Mouse (Mus musculus): ENCODE results near the gene Ctcf.

The Ctcf gene

DNA sequence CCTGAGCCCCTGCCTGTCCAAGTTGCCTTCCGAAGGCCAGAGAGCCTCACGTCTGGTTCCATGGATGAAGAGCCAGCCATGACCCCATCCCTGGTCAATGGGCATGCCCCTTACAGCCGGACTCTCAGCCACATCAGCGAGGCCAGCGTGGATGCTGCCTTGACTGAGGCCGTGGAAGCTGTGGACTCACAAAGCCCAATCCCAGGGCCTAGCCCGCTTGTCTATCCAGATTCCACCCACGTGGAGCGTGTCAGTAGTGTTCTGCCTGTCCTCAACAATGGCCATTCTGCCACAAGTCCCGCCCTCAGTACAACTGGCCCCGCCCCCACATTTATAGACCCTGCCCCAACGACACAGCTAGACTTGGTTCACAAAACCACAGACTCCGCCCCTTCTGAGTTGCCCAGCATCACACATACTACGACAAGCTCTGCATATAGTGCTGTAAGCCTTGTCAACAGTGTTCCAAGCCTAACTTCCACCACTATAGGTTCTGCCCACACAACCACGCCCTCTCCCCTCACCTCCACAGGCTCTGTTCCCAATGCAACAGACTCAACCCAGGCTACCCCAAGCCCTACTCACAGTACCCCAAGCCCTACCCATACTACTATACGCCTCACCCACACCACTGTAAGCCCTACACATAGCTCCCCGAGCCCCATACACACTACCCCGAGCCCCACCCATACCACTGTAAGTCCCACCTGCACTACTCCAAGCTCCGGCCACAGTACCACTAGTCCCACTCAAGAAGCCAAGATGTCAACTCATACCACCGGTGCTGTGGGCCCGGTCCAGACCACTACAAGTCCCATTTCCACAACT is 18.7 kb upstream of the Ctcf start:
- no peak for DNase-seq

DNA sequence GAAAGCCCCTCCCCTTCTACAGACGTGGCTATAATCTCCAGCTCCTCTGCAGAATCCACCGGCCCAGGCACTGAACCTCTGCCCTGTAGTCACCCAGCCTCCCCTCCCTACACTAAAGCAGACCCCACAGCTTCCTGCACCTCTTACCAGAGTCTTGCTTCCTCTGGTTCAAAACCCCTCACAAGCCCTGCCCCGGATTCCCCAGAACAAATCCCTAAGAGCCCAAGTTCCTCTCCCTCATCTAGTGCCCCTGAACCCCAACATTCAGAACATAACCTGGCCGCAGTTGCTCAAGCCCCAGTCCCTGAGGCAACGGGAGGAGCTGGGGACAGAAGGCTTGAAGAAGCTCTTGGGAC is 18.1 kb upstream of the Ctcf start:
- no peak for DNase-seq

DNA sequence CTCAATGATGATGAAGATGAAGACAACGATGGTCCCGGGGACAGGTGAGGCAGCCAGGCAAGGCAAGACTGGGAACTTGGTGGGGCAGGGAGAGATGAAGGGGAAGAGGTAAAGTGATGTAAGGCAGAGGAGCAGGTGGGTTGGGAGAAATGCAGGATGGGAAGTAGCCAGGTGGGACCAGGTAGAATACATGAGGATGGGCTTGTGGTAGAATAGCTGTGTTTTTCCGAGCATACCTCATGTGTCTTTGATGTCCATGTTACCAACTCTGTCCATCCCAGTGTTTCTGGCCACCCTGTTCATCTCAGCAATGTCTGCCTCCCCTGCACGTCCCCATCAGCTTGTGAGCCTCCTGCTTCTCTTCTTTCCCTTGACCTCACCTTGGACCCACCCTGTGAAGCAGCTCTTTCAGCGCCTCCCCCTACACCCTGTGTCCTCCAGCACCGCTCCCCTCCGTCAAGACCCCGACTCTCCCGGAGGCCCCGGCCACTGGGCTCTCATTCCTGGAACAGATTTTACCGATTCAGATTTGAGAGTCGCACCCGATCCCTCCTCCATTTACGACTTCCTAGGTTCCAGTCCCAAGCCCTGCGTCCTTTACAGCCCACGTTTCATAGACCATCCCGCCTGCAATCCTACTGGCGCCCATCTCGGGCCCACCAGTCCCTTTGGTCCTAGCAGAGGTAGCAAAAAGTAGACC is 17.3 kb upstream of the Ctcf start:
- no peak for DNase-seq

DNA sequence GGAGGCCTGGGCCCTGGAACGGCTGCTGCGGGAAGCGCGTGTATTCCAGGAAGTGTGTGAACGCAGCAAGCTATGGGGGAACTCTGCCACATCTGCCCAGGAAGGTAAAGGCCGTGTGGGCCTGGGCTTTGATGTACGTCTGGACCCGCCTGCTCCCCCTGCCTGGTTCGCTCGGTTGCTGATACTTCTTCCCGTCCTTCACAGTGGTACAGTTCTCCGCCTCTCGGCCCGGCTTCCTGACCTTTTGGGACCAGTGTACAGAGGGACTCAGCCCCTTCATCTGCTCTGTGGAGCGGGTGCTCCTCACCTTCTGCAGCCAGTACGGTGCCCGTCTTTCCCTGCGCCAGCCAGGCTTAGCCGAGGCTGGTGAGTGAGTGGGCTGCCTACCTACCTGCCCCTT is 16.2 kb upstream of the Ctcf start:
- DNase-seq = no peak

DNA sequence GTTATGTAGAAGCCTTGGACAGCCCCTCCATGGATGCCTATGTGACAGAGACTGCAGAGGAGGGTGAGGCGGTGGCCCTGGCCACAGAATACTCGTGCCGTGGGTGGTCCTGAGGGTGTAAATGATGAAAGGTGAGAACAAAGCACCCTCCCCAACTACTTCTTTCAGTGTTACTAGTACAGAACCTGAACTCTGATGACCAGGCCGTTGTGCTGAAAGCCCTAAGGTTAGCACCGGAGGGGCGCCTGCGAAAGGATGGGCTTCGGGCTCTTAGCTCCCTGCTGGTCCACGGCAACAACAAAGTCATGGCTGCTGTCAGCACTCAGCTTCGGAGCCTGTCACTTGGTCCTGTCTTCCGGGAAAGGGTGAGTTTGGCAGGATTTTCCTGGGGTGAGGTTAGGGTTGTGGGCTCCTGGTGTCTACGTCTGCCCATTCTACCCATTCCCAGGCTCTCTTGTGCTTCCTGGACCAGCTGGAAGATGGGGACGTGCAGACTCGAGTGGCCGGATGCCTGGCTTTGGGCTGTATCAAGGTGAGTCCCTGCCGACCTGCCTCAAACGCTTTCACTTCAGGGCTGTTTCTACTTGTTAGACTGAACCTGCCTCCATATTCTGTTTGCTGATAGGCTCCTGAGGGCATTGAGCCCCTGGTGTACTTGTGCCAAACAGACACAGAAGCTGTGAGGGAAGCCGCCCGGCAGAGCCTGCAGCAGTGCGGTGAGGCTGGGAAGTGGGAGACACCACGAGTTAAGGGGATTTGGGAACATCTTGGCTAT is 15.2 kb upstream of the Ctcf start:
- DNase-seq = no peak

DNA sequence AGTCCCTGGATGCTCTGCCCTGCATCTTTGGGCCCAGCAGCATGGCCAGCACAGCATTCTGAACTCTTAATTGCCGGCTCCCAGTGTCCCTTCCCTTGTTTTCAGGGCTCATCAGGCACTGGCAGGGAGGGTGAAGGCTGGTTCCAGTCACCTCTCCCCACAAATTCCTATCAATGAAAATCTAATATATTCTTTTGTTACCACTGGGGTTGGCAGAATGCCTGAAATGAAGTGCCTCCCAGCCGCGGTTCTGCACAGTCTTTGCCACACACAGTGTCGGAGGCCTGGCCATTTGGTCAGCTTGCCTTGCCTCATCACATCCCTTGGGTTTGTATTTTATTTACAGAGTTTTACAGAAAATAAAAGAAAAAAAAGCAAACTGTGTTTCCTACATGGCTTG is 14.5 kb upstream of the Ctcf start:
- no peak for DNase-seq

DNA sequence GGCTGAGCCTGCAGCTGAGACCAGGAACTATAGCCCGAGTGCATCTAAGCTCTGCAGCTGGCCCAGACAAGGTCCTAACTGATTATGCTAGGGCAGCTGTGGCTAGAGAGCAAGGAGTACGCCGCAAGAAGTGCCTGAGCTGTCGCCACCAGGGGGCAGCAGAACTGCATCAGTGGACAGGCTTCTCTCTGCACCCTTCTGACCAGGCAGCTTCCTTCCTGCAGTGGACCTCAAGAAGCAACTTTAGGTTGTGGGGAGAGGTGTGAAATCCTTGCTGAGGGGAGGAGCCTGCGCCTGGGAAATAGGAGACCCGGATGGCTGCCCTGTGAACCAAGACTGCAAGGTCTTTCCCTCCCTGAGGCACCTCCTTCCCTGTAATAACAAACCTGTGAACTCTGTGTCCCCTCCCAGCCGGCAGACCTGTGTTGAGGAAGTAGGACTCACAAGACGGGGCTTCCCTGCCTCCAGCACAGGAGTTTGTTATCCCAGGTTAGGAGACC is 13.9 kb upstream of the Ctcf start:
- peak; percentile 97 for DNase-seq

DNA sequence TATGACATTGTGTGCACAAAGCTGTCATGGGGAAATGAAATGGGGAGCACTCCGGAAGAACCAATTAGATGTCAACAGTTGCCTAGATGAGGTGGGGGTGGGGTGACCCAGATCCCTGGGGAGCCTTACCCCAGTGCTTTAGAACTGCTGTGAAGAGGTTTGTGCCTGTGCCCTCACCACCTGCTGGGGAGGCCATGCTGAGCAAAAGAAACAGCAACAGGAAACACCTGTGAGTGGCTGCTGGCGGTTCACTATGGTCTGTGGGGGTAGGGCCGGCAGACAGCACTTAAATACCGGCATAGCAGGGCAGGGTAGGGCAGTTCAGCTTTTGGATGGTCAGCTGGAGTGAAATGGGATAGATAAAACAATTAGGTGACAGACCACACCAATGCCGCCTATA is 13.2 kb upstream of the Ctcf start:
- DNase-seq = peak; percentile 85 to 90

DNA sequence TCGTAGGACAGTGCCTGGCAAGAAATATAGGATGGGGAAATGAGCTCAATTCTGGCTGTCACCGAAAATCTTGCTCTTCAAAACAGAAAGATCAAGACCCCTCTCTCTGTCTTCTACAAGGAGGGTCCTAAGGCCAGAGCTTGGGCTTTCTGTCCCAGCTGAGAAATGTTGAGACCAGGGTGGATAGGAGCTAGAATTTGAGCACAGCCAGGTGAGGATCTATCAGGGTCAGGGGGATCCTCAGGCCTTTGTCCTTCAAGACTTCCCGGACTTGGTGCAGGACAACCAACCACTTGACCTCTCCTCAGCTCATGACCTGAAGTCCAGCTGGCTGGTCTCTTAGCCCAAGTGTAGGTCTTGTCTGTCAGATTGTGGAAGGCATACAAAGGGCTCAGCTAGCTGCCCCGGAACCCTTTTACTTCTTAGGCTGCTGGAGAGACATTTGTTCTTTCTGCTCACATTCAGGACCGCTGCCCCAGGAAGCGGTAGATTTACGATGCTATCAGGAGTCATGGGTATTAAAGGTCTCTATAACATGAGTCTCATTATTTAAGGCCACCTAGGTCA is 12.6 kb upstream of the Ctcf start:
- DNase-seq = peak; percentile 36 to 49

DNA sequence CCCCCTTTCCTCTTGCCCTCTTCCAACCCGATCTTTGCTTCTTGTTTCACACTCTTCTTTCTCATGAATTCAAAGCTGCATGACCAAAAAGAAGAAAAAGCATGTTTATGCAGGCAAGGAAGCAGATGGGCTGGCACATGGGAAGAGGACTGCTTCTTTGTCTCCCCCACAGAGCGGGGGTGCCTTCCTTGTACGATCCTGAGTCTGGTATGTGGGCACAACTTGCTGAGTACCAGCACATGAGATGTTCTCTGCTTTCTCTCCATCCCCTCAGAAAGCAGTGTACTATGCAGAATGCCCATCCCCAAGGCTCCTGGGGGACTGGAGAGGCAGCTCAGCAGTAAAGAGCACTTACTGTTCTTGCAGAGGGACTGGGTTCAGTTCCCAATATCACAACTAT is 12.0 kb upstream of the Ctcf start:
- DNase-seq = peak in 1 of 2 experiments; percentile 36

DNA sequence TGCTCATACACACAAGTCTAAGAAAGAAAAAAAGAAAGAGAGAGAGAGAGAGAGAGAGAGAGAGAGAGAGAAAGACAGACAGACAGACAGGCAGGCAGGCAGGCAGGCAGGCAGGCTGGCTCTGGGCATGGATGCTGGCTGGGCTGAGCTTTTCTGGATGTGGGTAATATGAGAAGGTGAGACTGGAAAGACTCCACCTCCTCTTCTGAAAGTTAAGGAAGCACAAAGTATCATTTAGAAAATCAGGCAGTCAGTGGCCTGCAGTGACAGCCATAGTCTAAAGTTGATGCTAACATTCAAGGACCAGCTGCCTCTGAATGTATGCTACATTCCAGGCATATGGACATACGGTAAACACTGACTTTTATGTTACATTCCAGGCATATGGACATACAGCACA is 11.5 kb upstream of the Ctcf start:
- DNase-seq = no peak

DNA sequence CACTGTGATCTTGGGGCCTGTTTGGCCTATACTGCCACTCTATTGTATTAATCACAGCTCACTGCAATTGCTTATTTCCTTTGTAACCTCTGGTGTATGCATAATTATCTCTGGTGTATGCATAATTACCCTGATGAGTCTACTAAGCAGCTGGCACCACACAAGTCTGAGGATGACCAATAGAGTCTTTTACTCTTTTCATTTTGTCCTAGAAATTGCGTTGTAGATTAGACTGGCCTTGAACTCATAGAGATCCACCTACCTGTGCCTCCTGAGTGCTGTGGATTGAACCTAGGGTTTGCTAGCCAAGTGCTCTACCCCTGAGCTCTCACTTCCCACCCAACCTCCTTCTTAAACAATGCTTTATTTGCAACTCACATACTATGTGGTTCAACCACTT is 10.3 kb upstream of the Ctcf start:
- no peak for DNase-seq

DNA sequence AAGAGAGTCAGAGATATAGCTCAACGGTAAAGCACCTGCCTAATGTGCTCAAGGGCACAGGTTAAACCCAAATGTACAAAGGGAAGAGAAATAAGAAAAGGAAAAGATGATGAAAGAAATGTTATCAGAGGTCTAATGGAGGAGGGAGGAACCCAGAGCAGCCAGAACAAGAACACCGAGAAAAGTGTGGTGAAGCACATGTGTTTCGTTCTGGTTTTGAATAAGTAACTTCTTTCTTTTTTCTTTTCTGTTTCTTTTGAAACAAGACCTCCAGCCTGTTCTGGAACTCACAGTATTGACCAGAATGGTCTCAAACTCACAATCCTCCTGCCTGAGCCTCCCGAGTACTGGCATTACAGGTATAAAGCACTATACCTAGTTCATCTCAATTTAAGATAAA is 7.0 kb upstream of the Ctcf start:
- no peak for DNase-seq

DNA sequence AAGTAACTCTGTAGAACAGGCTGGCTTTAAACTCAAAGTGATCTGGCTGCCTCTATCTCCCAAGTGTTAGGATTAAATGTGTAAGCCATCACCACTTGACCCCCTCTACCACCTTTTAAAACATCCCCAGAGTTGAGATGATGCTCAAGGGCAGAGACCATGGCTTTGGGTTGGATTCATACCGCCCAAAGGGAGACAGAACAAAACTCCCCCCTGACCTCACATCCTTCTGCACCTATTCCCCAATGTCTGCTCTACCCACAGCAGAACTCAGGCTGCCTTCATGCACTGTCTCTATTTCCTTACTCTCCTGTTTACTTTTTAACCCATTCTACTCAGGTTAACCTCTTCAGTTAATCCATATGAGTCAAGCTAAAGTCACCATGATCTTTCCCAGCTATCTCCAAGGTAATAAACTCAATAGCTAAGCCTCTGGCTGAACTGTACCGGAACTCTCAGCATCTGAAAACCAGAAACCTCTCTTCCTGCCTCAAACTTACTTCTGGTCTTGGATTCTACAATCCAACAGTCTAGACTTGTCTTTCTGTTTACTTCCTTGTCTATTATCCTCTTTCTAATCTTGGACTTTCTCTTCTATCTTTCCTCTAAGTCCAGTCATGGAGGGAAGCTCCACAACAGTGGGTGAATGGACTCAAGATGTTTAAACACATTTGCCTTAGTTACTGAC is 1.5 kb upstream of the Ctcf start:
- DNase-seq = peak in 1 of 2 experiments; percentile 29

DNA sequence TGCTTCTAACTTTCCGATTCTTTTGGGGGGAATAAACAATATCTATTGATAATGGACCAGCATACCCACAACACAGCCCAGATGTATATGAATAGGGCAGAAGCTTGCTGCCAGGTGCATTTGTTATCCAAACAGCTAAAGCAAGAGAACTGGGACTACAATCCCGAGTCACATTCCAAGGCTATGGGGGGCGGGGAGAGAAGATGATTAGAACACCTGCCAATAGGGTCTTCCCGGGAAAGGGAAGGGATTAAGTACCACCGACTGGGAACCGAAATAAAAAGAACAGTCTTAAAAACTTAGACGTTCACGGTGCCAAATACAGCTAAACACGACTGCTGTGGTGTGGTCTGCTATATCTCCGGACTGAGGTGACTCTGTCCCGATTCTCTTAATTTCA is 887 bp upstream of the Ctcf start:
- no peak for DNase-seq

DNA sequence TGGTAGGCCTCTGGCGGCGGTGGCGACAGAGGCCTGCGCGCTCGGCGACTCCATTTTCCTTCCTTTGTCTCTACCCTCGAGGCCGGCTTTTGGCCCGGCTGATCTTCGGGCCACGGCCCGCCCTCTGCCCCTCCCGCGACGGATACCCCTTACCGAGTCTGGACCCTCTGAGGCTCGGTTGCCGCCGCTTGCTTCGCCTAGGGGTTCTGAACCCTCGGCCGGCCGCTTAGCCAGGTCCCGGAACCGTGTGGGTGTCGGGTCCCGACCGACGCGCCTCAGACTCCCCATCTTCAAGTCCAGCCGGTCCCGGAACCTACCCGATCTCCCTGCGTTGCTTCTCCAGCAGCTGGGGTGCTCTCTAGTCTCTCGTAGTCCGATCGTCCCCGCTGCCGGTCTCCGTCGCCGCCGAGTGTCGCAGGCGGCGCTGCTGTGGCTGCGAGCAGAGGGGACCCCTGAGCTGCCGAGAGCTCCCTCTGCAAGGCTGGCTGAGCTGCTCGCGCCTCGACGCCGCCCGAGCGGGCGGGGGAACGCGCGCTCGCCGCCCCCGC is 669 bp downstream of the Ctcf start, which contains the start of gene Agrp:
Agrp (minus strand) TSS at position 431 of the 548 bp plus-strand sequence.
- no peak for DNase-seq

DNA sequence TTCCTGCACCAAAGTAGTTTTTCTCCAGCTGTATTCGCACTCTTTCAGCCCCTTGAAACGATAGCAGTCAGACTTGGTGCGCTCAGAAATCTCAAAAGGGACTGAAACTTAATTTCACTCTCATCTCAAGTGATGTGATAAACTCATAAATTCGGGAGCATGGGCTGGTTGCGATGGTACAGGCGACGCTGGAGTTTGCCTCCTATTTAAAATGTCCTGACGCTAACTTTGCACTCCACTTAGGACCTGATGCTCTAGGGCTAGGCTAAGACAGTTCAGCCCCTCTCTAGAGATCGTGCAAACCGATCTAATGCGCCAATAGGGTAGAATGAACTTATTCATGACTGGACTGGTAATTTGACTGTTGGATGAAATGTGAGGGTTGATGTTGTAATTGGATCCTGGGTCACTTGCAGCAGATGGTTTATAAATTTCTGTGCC is 1.3 kb downstream of the Ctcf start:
- peak; percentile 34 to 43 for DNase-seq

DNA sequence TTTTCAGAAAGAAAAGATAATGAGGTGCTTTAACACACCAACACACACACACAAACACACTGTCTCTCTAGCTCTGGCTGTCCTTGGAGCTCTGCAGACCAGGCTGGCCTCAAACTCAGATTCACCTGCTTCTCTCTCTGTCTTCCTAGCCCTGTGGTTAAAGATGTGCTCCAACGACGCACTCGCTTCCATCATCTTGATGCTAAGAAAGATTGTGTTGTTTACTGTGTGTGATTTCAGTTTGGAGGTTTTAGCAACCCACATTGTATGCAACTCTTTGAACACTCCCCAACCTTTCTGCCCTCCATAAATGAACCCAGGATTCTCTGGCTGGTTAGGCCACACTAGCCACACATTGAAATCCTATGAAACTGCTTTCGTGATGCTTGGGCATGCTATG is 2.1 kb downstream of the Ctcf start:
- DNase-seq = no peak

DNA sequence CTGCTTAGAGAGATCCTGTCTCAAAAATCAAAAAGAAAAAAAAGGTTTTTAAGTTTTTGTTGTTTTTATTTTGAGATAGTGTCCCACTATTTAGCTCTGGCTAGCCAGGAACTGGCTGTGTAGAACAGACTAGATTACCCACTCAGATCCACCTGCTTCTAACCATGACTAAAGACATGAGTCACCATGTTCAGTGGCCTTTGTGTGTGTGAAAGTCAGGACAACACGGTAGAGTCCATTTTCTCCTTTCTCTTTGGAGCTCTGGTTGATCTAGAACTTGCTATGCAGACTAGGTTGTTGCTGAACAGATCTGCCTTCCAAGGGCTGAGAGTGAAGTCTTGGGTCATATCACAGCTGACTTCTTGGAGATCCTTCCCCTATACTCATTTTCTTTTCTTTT is 3.5 kb downstream of the Ctcf start:
- DNase-seq = no peak

DNA sequence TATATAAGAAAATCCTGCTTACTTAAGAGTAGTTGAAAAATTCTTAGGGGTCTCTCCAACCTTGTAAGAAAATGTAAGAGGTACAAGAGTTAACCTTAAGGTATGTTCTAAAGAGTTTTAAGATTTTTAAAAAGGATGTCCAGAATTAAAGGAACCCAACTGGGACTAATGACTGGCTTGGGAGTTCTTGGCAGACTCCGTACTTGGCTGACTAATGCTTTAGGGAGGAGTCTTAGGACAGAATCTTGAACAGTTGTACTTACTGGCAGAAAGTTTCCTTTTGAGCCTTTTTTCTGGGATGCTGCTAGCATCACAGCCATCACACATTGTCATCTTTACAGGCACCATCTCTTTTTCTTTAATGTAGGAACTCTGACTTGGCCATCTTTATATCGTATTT is 4.1 kb downstream of the Ctcf start:
- DNase-seq = no peak

DNA sequence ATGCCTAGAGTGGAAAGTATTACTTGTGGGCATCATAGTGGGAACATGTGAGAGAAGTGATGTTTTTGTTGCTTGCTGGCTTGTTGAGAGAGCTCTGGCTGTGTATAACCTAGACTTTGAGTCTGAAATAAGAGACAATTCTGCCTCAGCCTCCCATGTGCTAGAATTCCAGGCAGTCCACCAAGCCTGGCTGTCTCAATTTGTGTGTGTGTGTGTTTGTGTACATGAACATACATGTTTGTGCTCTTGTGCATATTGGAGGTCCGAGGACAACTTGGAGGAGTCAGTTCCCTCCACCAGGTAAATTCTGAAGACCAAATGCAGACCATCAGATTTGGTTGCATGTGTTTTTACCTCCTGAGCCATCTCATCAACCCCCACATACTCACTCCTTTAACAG is 8.8 kb downstream of the Ctcf start:
- no peak for DNase-seq

DNA sequence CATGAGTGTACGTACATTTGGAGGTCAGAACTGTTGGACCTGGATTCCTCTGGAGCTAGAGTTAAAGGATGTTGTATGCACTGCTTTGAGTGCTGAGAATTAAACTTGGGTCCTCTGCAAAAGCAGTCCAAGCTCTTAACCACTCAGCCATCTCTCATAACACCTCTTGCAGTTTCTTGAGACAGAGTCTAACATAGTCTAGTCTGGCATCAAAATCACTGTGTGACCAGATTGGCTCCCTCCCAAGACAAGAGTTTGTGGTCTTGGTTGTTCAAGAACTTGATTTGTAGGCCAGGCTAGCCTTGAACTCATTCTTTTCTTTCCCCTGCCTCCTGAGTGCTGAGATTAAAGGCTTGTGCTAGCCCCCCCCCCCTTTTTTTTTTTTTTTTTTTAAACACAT is 12.6 kb downstream of the Ctcf start:
- no peak for DNase-seq

Data from B cell, adult 2 months (primary cell).